Mouse (Mus musculus): Measurements from ENCODE around the gene Spin4. TPM values are rescaled to one million over a fixed set of nuclear protein-coding genes. Genes with fewer than 3 reads are reported as not detected.

Spin4 gene
- 0.07 and 0.27 TPM in 2 replicates for polyA plus RNA-seq (2012; rRNA removed)

GRCm38 (mm10) chrX:95026361-95026892, at the start of gene Spin4:
Gene Spin4 (minus strand): TSS chrX:95026682.
- 20% methylated on average over 30 of the region's 30 CpGs for WGBS
- DNase-seq (ENCODE audit: low read depth, low spot score) = no peak

- no peak for DNase-seq (ENCODE audit: low read depth, low spot score)
- WGBS = 44% methylated on average over 5 of the region's 5 CpGs
Measured at GRCm38 (mm10) chrX:95027907-95028306, 1.4 kb upstream of the Spin4 start.

- DNase-seq (ENCODE audit: low read depth, low spot score) = no peak
- WGBS = 18% methylated on average over 23 of the region's 23 CpGs
Measured at GRCm38 (mm10) chrX:95025779-95026360, 612 bp downstream of the Spin4 start.

GRCm38 (mm10) chrX:95012033-95012432, 14.4 kb downstream of the Spin4 start:
- 14% methylated on average over 4 of the region's 4 CpGs for WGBS
- no peak for DNase-seq (ENCODE audit: low read depth, low spot score)

- no peak for DNase-seq (ENCODE audit: low read depth, low spot score)
- 94% methylated on average over 11 of the region's 11 CpGs for WGBS
Measured at GRCm38 (mm10) chrX:94998845-94999244, 27.6 kb downstream of the Spin4 start.

GRCm38 (mm10) chrX:94994113-94994512, 32.4 kb downstream of the Spin4 start:
- DNase-seq (ENCODE audit: low read depth, low spot score) = no peak
- 52% methylated on average over 3 of the region's 3 CpGs for WGBS

- DNase-seq (ENCODE audit: low read depth, low spot score) = no peak
- 60% methylated on average over 2 of the region's 2 CpGs for WGBS
Measured at GRCm38 (mm10) chrX:94990903-94991302, 35.6 kb downstream of the Spin4 start.

GRCm38 (mm10) chrX:94990080-94990825, 36.2 kb downstream of the Spin4 start:
- 16% methylated on average over 29 of the region's 29 CpGs for whole genome bisulfite sequencing
- DNase-seq (ENCODE audit: low read depth, low spot score) = no peak

Other genes with a start within 250 kb of the Spin4 start
- 1.1 and 1.3 TPM in 2 replicates for gene Arhgef9, start 170.2 kb upstream of the Spin4 start, polyA plus RNA-seq (2012; rRNA removed)

Data from large intestine, adult 2 months (tissue).